Comparison of ENCODE assay signal across 7 mouse cellular contexts in the genomic region with DNA sequence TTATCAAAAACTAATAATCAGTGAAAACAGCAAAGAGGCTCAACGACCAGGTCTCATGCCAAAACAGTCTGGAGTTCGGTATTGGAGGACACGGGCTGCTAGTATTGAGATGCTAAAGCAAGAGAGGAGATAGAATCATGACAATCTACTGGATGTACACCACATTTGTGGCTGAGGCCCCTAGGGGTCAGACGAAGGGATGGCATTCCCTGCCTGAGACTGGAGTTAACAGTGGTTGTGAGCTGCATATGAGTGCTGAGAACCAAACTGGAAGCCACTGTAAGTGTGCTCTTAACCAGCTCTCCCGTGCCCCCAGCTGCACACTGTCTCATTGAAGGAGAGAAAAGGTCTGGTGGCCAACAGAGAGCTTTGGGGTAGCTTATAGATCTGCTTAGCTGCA. TPM values are rescaled to one million over a fixed set of nuclear protein-coding genes. Genes with fewer than 3 reads are reported as not detected.
DNase-seq lines count a peak whose midpoint lies in the region; ATAC-seq and TF ChIP-seq lines count a peak whose summit lies in the region.

No protein-coding gene starts in this region.

- WGBS in lung, embryonic 14.5 days: 64% methylated on average over 5 of the region's 5 CpGs
- WGBS in lung, adult 2 months: 69% methylated on average over 5 of the region's 5 CpGs
- WGBS in hindbrain, embryonic 11.5 days: 79% methylated on average over 5 of the region's 5 CpGs
- 70% methylated on average over 5 of the region's 5 CpGs for whole genome bisulfite sequencing in midbrain, embryonic 10.5 days

- peak overlapping the region; percentile 58 for H3K9ac ChIP-seq in lung, embryonic 14.5 days
- H3K9ac ChIP-seq in hindbrain, embryonic 11.5 days (ENCODE audit: low read depth, low read length): no peak overlapping the region

- no peak overlapping the region; the same call in 1 of the 2 replicates for H3K27ac ChIP-seq in lung, embryonic 14.5 days (ENCODE audit: low read depth)
- H3K27ac ChIP-seq in hindbrain, embryonic 11.5 days (ENCODE audit: low read depth, low read length): no peak overlapping the region
- H3K27ac ChIP-seq in midbrain, embryonic 10.5 days (replicated peaks): peak overlapping the region; percentile 99

- H3K36me3 ChIP-seq in lung, embryonic 14.5 days (ENCODE audit: insufficient read depth): no peaks in the 10 kb centered on the region
- H3K36me3 ChIP-seq in hindbrain, embryonic 11.5 days (ENCODE audit: control insufficient read depth, insufficient read depth, low read length): no peaks in the 10 kb centered on the region
- H3K36me3 ChIP-seq in midbrain, embryonic 10.5 days: no peaks in the 10 kb centered on the region

- DNase-seq in lung, embryonic 14.5 days: no peak
- no peak for DNase-seq in lung, adult 2 months
- peak; percentile 48 for DNase-seq in cerebellum, adult 9-11 months
- DNase-seq in hindbrain, embryonic 11.5 days (ENCODE audit: low spot score): peak; percentile 23
- peak; percentile 29 for DNase-seq in midbrain, embryonic 10.5 days (ENCODE audit: low spot score)
- no peak for DNase-seq in c-Kit-positive CD71-positive TER-119-positive erythroid progenitor cells, embryonic 14.5 days (ENCODE audit: low spot score)
- DNase-seq in layer of hippocampus, adult 18-20 months (ENCODE audit: low spot score in 2 of 2): no peak

- H3K4me3 ChIP-seq in lung, embryonic 14.5 days (ENCODE audit: low read depth, low read length): peak overlapping the region; percentile 86
- no peak overlapping the region for H3K4me3 ChIP-seq in lung, adult 2 months (replicated peaks; ENCODE audit: extremely low read depth, low read depth, low read length)
- H3K4me3 ChIP-seq in hindbrain, embryonic 11.5 days (ENCODE audit: low read depth, low read length): no peak overlapping the region
- peak overlapping the region; percentile 88 for H3K4me3 ChIP-seq in midbrain, embryonic 10.5 days

- peaks cover 10% of the 10 kb centered on the region for H3K4me1 ChIP-seq in lung, embryonic 14.5 days (ENCODE audit: insufficient read depth)
- peaks cover 2% of the 10 kb centered on the region; the same call in 1 of the 2 replicates for H3K4me1 ChIP-seq in lung, adult 2 months (ENCODE audit: control insufficient read depth, insufficient read depth, low read length)
- no peaks in the 10 kb centered on the region for H3K4me1 ChIP-seq in hindbrain, embryonic 11.5 days (replicated peaks; ENCODE audit: control insufficient read depth, insufficient read depth, low read length)
- peaks cover 28% of the 10 kb centered on the region for H3K4me1 ChIP-seq in midbrain, embryonic 10.5 days

- ATAC-seq in lung, embryonic 14.5 days (ENCODE audit: insufficient read depth): no peak
- ATAC-seq in hindbrain, embryonic 11.5 days (ENCODE audit: low FRiP score): no peak

- no peaks in the 10 kb centered on the region for H3K9me3 ChIP-seq in lung, embryonic 14.5 days (ENCODE audit: low read depth, low read length)
- H3K9me3 ChIP-seq in hindbrain, embryonic 11.5 days (ENCODE audit: control insufficient read depth, low read length): no peaks in the 10 kb centered on the region
- no peaks in the 10 kb centered on the region for H3K9me3 ChIP-seq in midbrain, embryonic 10.5 days (replicated peaks)

- no peaks in the 10 kb centered on the region for H3K27me3 ChIP-seq in lung, embryonic 14.5 days (ENCODE audit: insufficient read depth, low read length)
- no peaks in the 10 kb centered on the region for H3K27me3 ChIP-seq in hindbrain, embryonic 11.5 days (ENCODE audit: control insufficient read depth, insufficient read depth, low read length)
- H3K27me3 ChIP-seq in midbrain, embryonic 10.5 days (ENCODE audit: low read depth, poor library complexity, severe bottlenecking): no peaks in the 10 kb centered on the region

- no peak for TF ChIP-seq POLR2A in lung, adult 2 months (IDR thresholded peaks at IDR 0.05; ENCODE audit: borderline replicate concordance, extremely low read depth, low read depth, low read length)

- peak overlapping the region; percentile 88 for H3K4me2 ChIP-seq in lung, embryonic 14.5 days
- H3K4me2 ChIP-seq in hindbrain, embryonic 11.5 days (replicated peaks; ENCODE audit: low read depth, low read length): peak overlapping the region; percentile 52

- TF ChIP-seq CTCF in lung, embryonic 14.5 days (IDR thresholded peaks at IDR 0.05; ENCODE audit: low read depth): peak; percentile 32; the same call in 1 of the 2 replicates
- no peak for TF ChIP-seq CTCF in lung, adult 2 months (IDR thresholded peaks at IDR 0.05; ENCODE audit: insufficient read depth, low read length)

RNA-seq across cellular contexts. Expression of gene Tial1, which starts 0.9 kb away (rescaled TPM):
- 38.4 TPM in 2 replicates for polyA plus RNA-seq in lung, embryonic 14.5 days (2014; fragmentation: Nextera tagmentation; extraction: Ambion mirVana)
- 16.4 and 27.5 TPM in 2 replicates for polyA plus RNA-seq in lung, adult 2 months (2012; rRNA removed)
- polyA plus RNA-seq in hindbrain, embryonic 11.5 days (2014; fragmentation: Nextera tagmentation; extraction: Ambion mirVana): 42.0 and 50.4 TPM in 2 replicates
- 28.0 and 29.3 TPM in 2 replicates for polyA plus RNA-seq in midbrain, embryonic 10.5 days (2016; fragmentation: Nextera tagmentation; extraction: Ambion mirVana)
- 100 to 1,000 TPM in 1 of 2 experiments, 10 to 100 TPM in 1; 98.2 to 110 TPM for total RNA-seq in layer of hippocampus, adult 18-20 months (2021)

RNA-seq across cellular contexts. Expression of gene Rgs10, which starts 43.8 kb away (rescaled TPM):
- polyA plus RNA-seq in lung, embryonic 14.5 days (2014; fragmentation: Nextera tagmentation; extraction: Ambion mirVana): 31.1 and 31.2 TPM in 2 replicates
- 11.1 and 13.7 TPM in 2 replicates for polyA plus RNA-seq in lung, adult 2 months (2012; rRNA removed)
- polyA plus RNA-seq in hindbrain, embryonic 11.5 days (2014; fragmentation: Nextera tagmentation; extraction: Ambion mirVana): 12.4 TPM in 2 replicates
- polyA plus RNA-seq in midbrain, embryonic 10.5 days (2016; fragmentation: Nextera tagmentation; extraction: Ambion mirVana): 6.0 and 6.4 TPM in 2 replicates
- total RNA-seq in layer of hippocampus, adult 18-20 months (2021): 10 to 100 TPM; 42.3 to 45.3 TPM

Comparison
In these comparisons a context has a peak if more than half of its experiments do, and no peak if none do; other contexts are left out.
1. H3K4me3 ChIP-seq: peak in lung, embryonic 14.5 days (single experiment) and midbrain, embryonic 10.5 days (single experiment); none in lung, adult 2 months (single experiment) and hindbrain, embryonic 11.5 days (single experiment).
2. DNase-seq: peak in cerebellum, adult 9-11 months (single experiment), hindbrain, embryonic 11.5 days (single experiment) and midbrain, embryonic 10.5 days (single experiment); none in lung, embryonic 14.5 days (single experiment), lung, adult 2 months (single experiment), c-Kit-positive CD71-positive TER-119-positive erythroid progenitor cells, embryonic 14.5 days (single experiment) and layer of hippocampus, adult 18-20 months (0 of 2).